Mouse (Mus musculus) kidney, adult 2 months (tissue): ENCODE measurements around the gene Adam11.

ENCODE experiments used
- CTCF ChIP-seq: fragments of 200-500 bp; conservative IDR thresholded peaks from 2 replicates; pipeline ENCODE4 v1.5.1; 2011; ENCODE audit warnings: low read depth, mild to moderate bottlenecking, control low read depth, low read length, moderate library complexity, mixed read lengths; ENCODE audit not compliant: insufficient read depth, insufficient read length
- POLR2A ChIP-seq: fragments of 200-500 bp; IDR thresholded peaks from one replicate; pipeline ENCODE4 v1.6.1; 2011; ENCODE audit warnings: low read depth, low read length, control low read depth

DNA sequence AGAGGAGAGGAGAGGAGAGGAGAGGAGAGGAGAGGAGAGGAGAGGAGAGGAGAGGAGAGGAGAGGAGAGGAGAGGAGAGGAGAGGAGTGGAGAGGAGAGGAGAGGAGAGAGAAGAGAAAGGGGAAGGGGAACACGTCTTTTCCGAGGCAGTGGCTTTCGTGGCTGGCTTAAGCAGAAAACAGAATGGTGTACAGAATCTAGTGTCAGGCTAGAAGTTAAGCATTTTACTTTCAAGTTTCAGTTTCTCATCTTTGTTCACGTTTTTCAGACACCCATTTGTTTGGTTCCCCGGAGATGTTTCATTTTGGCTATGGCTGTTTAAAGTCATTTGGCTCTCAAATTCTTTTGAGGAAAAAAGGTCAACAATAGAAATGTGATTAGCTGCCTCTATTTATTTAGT, 47.0 kb downstream of the Adam11 start:
- TF ChIP-seq CTCF (no peak), POLR2A (no peak)
